Mouse (Mus musculus): ENCODE measurements around the gene Stx19.

Gene Stx19

GRCm38 (mm10) chr16:62852464-62853252 is 38.2 kb downstream of the Stx19 start:
- DNase-seq (ENCODE audit: low read depth): peak; percentile 37

- DNase-seq (ENCODE audit: low read depth): peak; percentile 35
Measured at GRCm38 (mm10) chr16:62853611-62854126, 39.2 kb downstream of the Stx19 start.

- DNase-seq (ENCODE audit: low read depth): peak; percentile 42
Measured at GRCm38 (mm10) chr16:62854191-62855068, 40.0 kb downstream of the Stx19 start, which contains the start of gene Pros1. Pros1 (plus strand) TSS chr16:62854307.

- DNase-seq (ENCODE audit: low read depth): no peak
Measured at GRCm38 (mm10) chr16:62855385-62855784, 40.9 kb downstream of the Stx19 start.

GRCm38 (mm10) chr16:62856273-62856672 is 41.8 kb downstream of the Stx19 start:
- DNase-seq (ENCODE audit: low read depth): no peak

- no peak for DNase-seq (ENCODE audit: low read depth)
Measured at GRCm38 (mm10) chr16:62857498-62857897, 43.0 kb downstream of the Stx19 start.

- peak; percentile 33 for DNase-seq (ENCODE audit: low read depth)
Measured at GRCm38 (mm10) chr16:62858018-62858417, 43.5 kb downstream of the Stx19 start.

- no peak for DNase-seq (ENCODE audit: low read depth)
Measured at GRCm38 (mm10) chr16:62860140-62860539, 45.7 kb downstream of the Stx19 start.

- DNase-seq (ENCODE audit: low read depth): no peak
Measured at GRCm38 (mm10) chr16:62861455-62861854, 47.0 kb downstream of the Stx19 start.

GRCm38 (mm10) chr16:62872688-62873117 is 58.2 kb downstream of the Stx19 start:
- no peak for DNase-seq (ENCODE audit: low read depth)

GRCm38 (mm10) chr16:62873180-62873579 is 58.7 kb downstream of the Stx19 start:
- no peak for DNase-seq (ENCODE audit: low read depth)

Data from naive thymus-derived CD4-positive, alpha-beta T cell, adult 2 months (primary cell).